Mouse (Mus musculus): ENCODE measurements around the gene Zc3h4.

- TF ChIP-seq EP300 (IDR thresholded peaks at IDR 0.05; ENCODE audit: low read depth in 1 of 2, low read length in 2 of 2), result no peak
- TF ChIP-seq POLR2A (IDR thresholded peaks at IDR 0.05; ENCODE audit: control insufficient read depth in 1 of 2, insufficient read depth in 1 of 2, low read depth in 1 of 2, low read length in 2 of 2, poor library complexity in 1 of 2), result no peak
- TF ChIP-seq CTCF (IDR thresholded peaks at IDR 0.05 in 2 of 3, conservative IDR thresholded peaks at IDR 0.05 in 1 of 3; ENCODE audit: control insufficient read depth in 1 of 3, insufficient read depth in 1 of 3, low read depth in 2 of 3, low read length in 3 of 3, poor library complexity in 1 of 3, severe bottlenecking in 1 of 3), result no peak
- no peak for TF ChIP-seq E2F4 (IDR thresholded peaks at IDR 0.05; ENCODE audit: borderline replicate concordance, low read depth, low read length)
- no peak for TF ChIP-seq NRF1 (IDR thresholded peaks at IDR 0.05; ENCODE audit: insufficient read depth, low read depth, low read length, poor library complexity, severe bottlenecking)
- TF ChIP-seq GABPA (IDR thresholded peaks at IDR 0.05; ENCODE audit: low read depth, low read length), result no peak
- TF ChIP-seq ZMIZ1 (IDR thresholded peaks at IDR 0.05; ENCODE audit: low read depth, low read length), result no peak
- no peak for TF ChIP-seq USF1 (IDR thresholded peaks at IDR 0.05; ENCODE audit: low read depth, low read length)
- TF ChIP-seq ETS1 (IDR thresholded peaks at IDR 0.05; ENCODE audit: low read depth, low read length), result no peak
- TF ChIP-seq NELFE (IDR thresholded peaks at IDR 0.05; ENCODE audit: low read depth, low read length), result no peak
- no peak for TF ChIP-seq RCOR1 (IDR thresholded peaks at IDR 0.05; ENCODE audit: low read depth, low read length)
- no peak for TF ChIP-seq RAD21 (IDR thresholded peaks at IDR 0.05; ENCODE audit: low read depth, low read length)
Measured at GRCm38 (mm10) chr7:16364319-16364718, 36.4 kb upstream of the Zc3h4 start.
